Mouse (Mus musculus) embryonic facial prominence, embryonic 11.5 days (tissue): ENCODE results near the gene Spty2d1. TPM values are rescaled to one million over a fixed set of nuclear protein-coding genes. Genes with fewer than 3 reads are reported as not detected.
"Not testable (repeated sequence)": the region's sequence is repeated elsewhere in the genome, so short reads cannot be mapped to it uniquely, and the experiment has no call there.

ENCODE experiments used
- ATAC-seq: fragments of 200-750 bp; cut with Nextera tagmentation; replicated peaks from 2 replicates; pipeline ENCODE4 v1.8.0; 2017; ENCODE audit warnings: low read depth; ENCODE audit not compliant: insufficient number of reproducible peaks, low FRiP score, low TSS enrichment
- DNase-seq: peaks from one replicate; pipeline ENCODE4 v3.0.0-alpha.2; 2015; ENCODE audit warnings: low spot score
- H3K27ac ChIP-seq: fragments of 300-500 bp; sonication (generic); replicated peaks from 2 replicates; pipeline ENCODE4 v1.5.1; 2014; ENCODE audit warnings: mild to moderate bottlenecking, low read depth, low read length, control low read depth
- H3K27me3 ChIP-seq: fragments of 300-500 bp; sonication (generic); 2 replicates; pipeline ENCODE4 v1.6.1; 2014; ENCODE audit warnings: mild to moderate bottlenecking, low read length, moderate library complexity, mixed read lengths; ENCODE audit not compliant: control insufficient read depth, insufficient read depth
- H3K36me3 ChIP-seq: fragments of 300-500 bp; sonication (generic); replicated peaks from 2 replicates; pipeline ENCODE4 v1.6.1; 2014; ENCODE audit warnings: low read depth, mild to moderate bottlenecking, low read length, moderate library complexity, mixed read lengths; ENCODE audit not compliant: control insufficient read depth, insufficient read depth
- H3K4me1 ChIP-seq: fragments of 300-500 bp; sonication (generic); 2 replicates; pipeline ENCODE4 v1.6.1; 2014; ENCODE audit warnings: low read length, mixed read lengths; ENCODE audit not compliant: control insufficient read depth, insufficient read depth
- H3K4me2 ChIP-seq: fragments of 300-500 bp; sonication (generic); 2 replicates; pipeline ENCODE4 v1.6.1; 2014; ENCODE audit warnings: low read depth, mild to moderate bottlenecking, control low read depth, low read length, moderate library complexity
- H3K4me3 ChIP-seq: fragments of 300-500 bp; sonication (generic); 2 replicates; pipeline ENCODE4 v1.5.1; 2014; ENCODE audit warnings: low read depth, low read length, control low read depth
- H3K9ac ChIP-seq: fragments of 300-500 bp; sonication (generic); replicated peaks from 2 replicates; pipeline ENCODE4 v1.6.1; 2014; ENCODE audit warnings: mild to moderate bottlenecking, control low read depth, low read length
- H3K9me3 ChIP-seq: fragments of 300-500 bp; sonication (generic); replicated peaks from 2 replicates; pipeline ENCODE4 v1.6.1; 2016; ENCODE audit warnings: mild to moderate bottlenecking, low read length, inconsistent platforms, mixed read lengths; ENCODE audit not compliant: control insufficient read depth
- WGBS: fragments of 180-500 bp; shearing (Covaris S2); extraction: QIAGEN DNeasy Blood & Tissue Kit; methylation state at CpG from one replicate; pipeline ENCODE4 v1.1.7; 2014; 5-methylcytosine and 5-hydroxymethylcytosine counted together
- polyA plus RNA-seq: library from polyadenylated mRNA; unstranded; fragments of >200 nt; fragmentation: Nextera tagmentation; extraction: Ambion mirVana; gene quantifications from 2 replicates; pipeline ENCODE4 v1.2.1, GENCODE M21; 2014

Spty2d1 gene
- polyA plus RNA-seq, 1 experiment from 2014 or later, result 14.5 TPM

DNA sequence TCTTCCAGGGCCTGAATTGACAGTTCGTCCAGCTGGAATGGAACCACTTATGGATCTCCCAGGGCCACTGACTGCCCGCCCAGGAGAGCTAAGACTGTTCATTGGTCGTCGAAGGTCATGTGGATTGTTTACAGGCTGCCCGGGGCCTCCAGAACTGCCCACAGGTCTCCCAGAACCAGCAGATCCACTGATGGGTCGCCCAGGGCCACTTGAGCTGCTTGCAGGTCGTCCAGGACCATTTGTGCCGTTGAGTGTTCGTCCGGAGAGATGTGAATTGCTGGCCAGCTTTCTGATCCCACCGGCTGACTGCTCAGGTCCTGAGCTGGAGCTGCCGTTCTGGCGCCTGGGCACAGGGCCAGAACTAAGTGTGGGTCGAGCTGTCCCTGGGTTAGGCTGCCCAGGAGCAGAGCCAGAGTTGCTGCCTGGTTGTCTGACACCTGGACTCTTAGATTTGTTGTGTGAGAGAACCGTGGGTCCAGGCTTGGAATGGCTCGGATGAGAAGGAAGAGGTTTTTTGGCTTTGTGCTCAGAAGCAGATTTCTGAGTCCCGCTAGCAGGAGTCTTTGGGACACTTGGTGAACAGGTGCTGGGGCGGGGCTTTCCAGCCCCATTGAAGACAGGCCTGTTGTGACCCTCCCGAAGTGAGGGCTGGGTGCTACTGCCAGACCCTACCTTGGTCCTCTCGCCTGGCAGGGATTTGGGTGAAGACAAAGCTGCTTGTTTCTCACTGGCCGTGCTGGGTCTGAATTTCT lies 10.4 kb downstream of the Spty2d1 start:
- Histone ChIP-seq H3K9me3 (no peaks in the 10 kb centered on the region), H3K4me1 (no peaks in the 10 kb centered on the region), H3K27me3 (no peaks in the 10 kb centered on the region), H3K36me3 (no peaks in the 10 kb centered on the region; the same call in none of the 2 replicates), H3K27ac (no peak overlapping the region), H3K4me2 (no peak overlapping the region), H3K9ac (no peak overlapping the region), H3K4me3 (no peak overlapping the region)
- ATAC-seq, result no peak
- DNase-seq, result no peak
- WGBS, result 92% methylated on average over 21 of the region's 21 CpGs

DNA sequence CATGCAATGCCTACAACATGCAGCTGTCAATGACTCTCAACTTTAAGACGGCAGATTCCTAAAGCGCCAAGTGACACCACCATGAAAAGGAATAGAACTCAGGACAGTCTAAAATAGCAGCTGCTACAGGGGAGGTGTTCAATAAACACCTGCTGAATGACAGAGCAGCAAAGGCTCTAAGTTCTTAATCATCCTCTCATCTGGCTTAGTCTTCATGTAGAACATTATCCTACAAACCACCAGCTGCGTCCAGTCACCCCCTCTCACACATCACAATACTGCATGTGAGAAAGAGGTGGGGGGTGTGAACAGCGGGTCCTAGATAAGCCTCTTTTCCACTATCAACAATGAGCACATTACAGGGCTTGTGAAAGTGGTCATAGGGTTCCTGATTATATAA lies 11.2 kb downstream of the Spty2d1 start:
- Histone ChIP-seq H3K4me3 (no peak overlapping the region), H3K9ac (no peak overlapping the region)

DNA sequence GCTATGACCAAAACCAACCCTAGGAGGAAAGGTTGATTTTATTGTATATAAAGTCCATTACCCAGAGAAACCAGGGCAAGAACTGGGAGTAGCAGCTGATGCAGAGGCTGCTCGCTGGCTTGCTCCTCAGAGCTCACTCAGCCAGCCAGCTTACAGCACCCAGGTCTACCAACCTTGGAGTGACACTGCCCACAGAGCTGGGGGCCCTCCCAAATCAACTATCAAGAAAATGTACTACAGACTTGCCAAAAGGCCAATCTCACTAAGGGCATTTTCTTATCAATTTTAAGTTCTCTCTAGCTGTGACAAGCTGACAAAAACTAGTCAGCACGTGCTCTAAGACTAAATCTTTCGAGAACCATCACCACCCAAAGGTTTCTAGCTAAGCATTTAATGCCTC lies 12.7 kb downstream of the Spty2d1 start:
- Histone ChIP-seq H3K27me3 (no peaks in the 10 kb centered on the region), H3K4me2 (no peak overlapping the region), H3K36me3 (no peaks in the 10 kb centered on the region; the same call in none of the 2 replicates), H3K9me3 (no peaks in the 10 kb centered on the region), H3K4me3 (no peak overlapping the region), H3K9ac (no peak overlapping the region), H3K27ac (no peak overlapping the region), H3K4me1 (no peaks in the 10 kb centered on the region)
- no peak for ATAC-seq
- no peak for DNase-seq
- WGBS, result 92% methylated on average over 3 of the region's 3 CpGs

More for the DNA sequence above, 11.2 kb downstream of the Spty2d1 start:
- WGBS, result 94% methylated on average over 4 of the region's 4 CpGs
- Histone ChIP-seq H3K4me1 (no peaks in the 10 kb centered on the region), H3K27me3 (no peaks in the 10 kb centered on the region), H3K36me3 (no peaks in the 10 kb centered on the region; the same call in none of the 2 replicates), H3K27ac (no peak overlapping the region), H3K9me3 (no peaks in the 10 kb centered on the region), H3K4me2 (no peak overlapping the region)
- ATAC-seq, result no peak
- DNase-seq, result no peak

DNA sequence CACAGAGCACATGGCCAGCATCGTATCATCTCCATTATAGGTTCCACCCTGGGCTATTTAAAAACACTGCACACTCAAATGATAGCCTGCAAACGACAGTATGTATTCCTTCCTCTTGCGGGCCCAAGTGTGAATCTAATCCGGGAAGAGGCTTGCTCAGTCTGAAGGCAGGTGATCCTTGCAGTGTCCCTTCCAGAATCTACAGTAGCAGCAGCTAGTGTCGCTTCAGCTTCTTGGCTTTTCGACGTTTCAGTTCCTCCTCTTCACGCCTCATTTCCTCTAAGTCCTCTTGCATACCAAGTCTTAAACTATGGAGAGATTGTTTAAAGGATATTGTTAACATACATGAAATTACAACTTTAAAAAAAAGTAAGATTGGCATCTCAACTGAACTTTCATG lies 15.1 kb downstream of the Spty2d1 start:
- H3K4me2 ChIP-seq, result no peak overlapping the region
- no peak overlapping the region for H3K9ac ChIP-seq
- no peak overlapping the region for H3K27ac ChIP-seq
- H3K27me3 ChIP-seq, result no peaks in the 10 kb centered on the region
- DNase-seq, result no peak
- no peak for ATAC-seq
- H3K36me3 ChIP-seq, result no peaks in the 10 kb centered on the region; the same call in none of the 2 replicates
- 88% methylated on average over 8 of the region's 8 CpGs for WGBS
- H3K4me3 ChIP-seq, result no peak overlapping the region
- no peaks in the 10 kb centered on the region for H3K9me3 ChIP-seq
- H3K4me1 ChIP-seq, result no peaks in the 10 kb centered on the region

DNA sequence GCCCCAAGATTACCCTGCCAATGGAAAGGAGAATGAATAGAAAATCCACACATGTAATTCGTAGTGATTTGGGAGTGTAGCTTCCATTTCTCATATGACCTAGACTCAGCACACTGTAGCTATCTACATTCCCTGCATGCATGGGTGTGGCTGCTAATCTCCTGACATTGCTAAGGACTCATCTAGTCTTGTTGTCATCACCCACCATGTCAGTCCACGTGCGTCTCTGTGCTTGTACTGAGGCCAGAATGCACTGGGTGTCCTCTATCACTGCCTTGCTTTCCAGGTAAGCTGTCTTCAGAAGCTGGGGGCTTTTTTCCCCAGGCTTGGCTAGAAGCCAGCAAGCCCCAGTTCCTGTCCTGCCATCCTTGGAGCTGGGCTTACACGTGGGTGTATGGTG lies 18.8 kb downstream of the Spty2d1 start:
- H3K27me3 ChIP-seq, H3K27ac ChIP-seq, DNase-seq, H3K9ac ChIP-seq, H3K9me3 ChIP-seq, H3K4me2 ChIP-seq, H3K4me1 ChIP-seq, H3K36me3 ChIP-seq, H3K4me3 ChIP-seq, ATAC-seq: not testable (repeated sequence)
- 84% methylated on average over 4 of the region's 4 CpGs for WGBS

DNA sequence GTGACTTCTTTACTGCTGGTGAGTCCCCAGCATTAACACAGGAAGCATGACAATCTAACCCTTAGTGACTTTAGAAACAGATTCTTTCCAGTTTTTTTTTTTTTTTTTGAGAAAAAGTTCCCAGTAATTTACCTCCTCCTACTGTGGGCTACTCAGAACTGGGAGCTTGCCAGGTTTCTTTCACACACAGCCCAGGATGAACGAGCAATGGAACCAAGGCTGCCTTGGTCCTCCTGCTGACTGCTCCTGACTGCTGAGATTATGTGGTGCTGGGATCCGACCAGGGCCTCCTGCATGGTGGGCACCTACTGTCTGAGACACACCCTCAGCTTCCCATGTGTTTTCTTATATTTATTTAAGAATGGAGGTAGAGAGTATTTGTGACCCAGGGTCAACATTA lies 21.1 kb downstream of the Spty2d1 start:
- H3K9ac ChIP-seq, result no peak overlapping the region
- H3K36me3 ChIP-seq, result no peaks in the 10 kb centered on the region; the same call in 1 of the 2 replicates
- H3K27me3 ChIP-seq, result no peaks in the 10 kb centered on the region
- H3K4me1 ChIP-seq, result no peaks in the 10 kb centered on the region; the same call in 1 of the 2 replicates
- no peak overlapping the region; the same call in 1 of the 2 replicates for H3K27ac ChIP-seq
- H3K4me2 ChIP-seq, result no peak overlapping the region
- no peak for ATAC-seq
- no peak overlapping the region for H3K4me3 ChIP-seq
- 57% methylated on average over 2 of the region's 2 CpGs for WGBS
- no peak for DNase-seq
- H3K9me3 ChIP-seq, result no peaks in the 10 kb centered on the region

DNA sequence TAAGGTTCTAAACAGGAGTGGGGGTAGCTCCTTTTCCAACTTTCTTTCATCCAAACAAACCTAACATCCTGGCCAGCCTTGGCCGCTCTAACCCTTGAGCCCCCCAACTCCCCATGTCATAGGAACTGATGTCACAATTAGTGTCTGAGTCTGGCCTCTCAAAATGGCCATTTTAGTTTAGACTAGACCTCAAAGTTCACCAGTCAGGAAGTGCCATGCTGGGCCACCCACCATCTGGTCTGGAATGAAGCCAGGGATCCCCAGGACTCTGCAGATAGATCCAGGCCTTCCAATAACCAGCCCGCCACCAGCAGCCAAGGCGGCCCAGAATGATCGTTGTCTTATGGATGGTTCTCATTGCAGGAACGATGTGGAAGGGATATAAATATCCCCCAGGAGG lies 21.6 kb downstream of the Spty2d1 start:
- Histone ChIP-seq H3K9ac (no peak overlapping the region), H3K4me3 (no peak overlapping the region), H3K36me3 (no peaks in the 10 kb centered on the region), H3K4me1 (no peaks in the 10 kb centered on the region; the same call in 1 of the 2 replicates), H3K27me3 (no peaks in the 10 kb centered on the region), H3K9me3 (no peaks in the 10 kb centered on the region), H3K4me2 (no peak overlapping the region), H3K27ac (no peak overlapping the region; the same call in 1 of the 2 replicates)
- 69% methylated on average over 5 of the region's 5 CpGs for WGBS
- ATAC-seq, result no peak
- peak; percentile 3 for DNase-seq

DNA sequence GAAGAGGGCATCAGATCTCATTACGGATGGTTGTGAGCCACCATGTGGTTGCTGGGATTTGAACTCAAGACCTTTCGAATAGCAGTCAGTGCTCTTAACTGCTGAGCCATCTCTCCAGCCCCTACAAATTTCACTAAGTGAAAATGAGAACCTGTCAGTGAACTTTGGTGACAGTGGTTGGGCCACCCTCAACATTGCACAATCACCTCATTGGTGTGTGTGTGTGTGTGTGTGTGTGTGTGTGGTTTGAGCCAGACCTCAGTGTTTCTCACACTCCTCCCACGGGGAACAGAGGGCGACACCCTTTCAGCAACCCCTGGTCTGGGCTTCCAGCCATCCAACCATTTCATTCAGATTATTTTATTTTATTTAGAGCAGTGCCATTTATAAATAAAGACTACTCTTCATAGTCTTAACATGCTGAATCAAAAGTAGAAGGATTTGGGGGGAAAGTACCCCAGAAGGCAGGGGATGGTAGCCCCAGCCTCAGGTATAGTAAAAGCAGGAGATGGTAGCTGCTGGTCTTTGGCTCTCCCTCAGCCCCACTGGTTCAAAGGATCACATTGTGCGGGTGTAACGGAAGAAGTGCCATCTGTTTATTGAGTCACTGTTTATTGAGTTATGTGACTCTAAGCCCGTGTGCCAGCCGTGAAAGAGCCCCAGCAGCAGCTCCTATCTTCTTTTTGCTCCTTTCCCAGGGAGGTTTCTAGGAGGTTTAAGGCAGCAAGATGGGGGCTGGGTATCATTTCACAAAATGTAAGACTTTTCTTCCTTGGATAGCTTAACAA lies 22.3 kb downstream of the Spty2d1 start:
- Histone ChIP-seq H3K4me2 (no peak overlapping the region), H3K9me3 (no peaks in the 10 kb centered on the region), H3K36me3 (no peaks in the 10 kb centered on the region), H3K27me3 (no peaks in the 10 kb centered on the region), H3K9ac (no peak overlapping the region), H3K4me1 (no peaks in the 10 kb centered on the region; the same call in 1 of the 2 replicates), H3K27ac (no peak overlapping the region), H3K4me3 (no peak overlapping the region)
- WGBS, result 62% methylated on average over 8 of the region's 8 CpGs
- ATAC-seq (no peak), DNase-seq (no peak)
